Mouse (Mus musculus): ENCODE measurements around the gene Stard10. TPM values are rescaled to one million over a fixed set of nuclear protein-coding genes. Genes with fewer than 3 reads are reported as not detected.

Stard10 gene
- polyA plus RNA-seq, 1 experiment from 2014 or later: 7.0 TPM

DNA sequence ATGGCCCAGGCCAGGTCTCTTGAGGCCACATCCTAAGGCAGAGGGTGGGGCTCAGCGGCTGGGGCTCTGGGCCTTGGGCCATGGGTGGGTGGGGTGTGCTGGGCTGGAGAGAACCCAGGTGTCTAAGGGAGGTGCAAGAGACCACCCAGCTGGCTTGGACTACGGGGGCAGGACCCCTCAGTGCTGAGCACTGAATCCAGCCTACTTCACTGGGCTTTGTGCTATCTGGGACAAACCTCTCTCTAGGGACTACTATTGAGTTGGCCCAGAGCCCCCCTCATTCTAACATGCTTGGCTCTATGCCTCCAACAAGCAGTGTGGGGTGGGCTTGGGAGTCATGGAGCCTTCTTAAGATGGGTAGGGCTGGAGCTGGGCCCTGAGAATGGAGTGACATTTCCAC lies 78.6 kb downstream of the Stard10 start:
- WGBS: 78% methylated on average over 2 of the region's 2 CpGs
- no peaks in the 10 kb centered on the region for H3K9me3 ChIP-seq (ENCODE audit: control insufficient read depth, low read length)
- no peaks in the 10 kb centered on the region; the same call in 1 of the 2 replicates for H3K4me1 ChIP-seq (ENCODE audit: control insufficient read depth, insufficient read depth, low read length)
- no peak overlapping the region for H3K27ac ChIP-seq (ENCODE audit: low read depth, low read length)
- DNase-seq (ENCODE audit: low spot score) (no peak), ATAC-seq (ENCODE audit: insufficient read depth, low FRiP score, low TSS enrichment) (no peak)
- no peak overlapping the region for H3K4me2 ChIP-seq (ENCODE audit: low read depth)
- no peaks in the 10 kb centered on the region for H3K27me3 ChIP-seq (ENCODE audit: control insufficient read depth, insufficient read depth, low read length)
- no peaks in the 10 kb centered on the region for H3K36me3 ChIP-seq (ENCODE audit: control insufficient read depth, insufficient read depth, low read length)
- H3K4me3 ChIP-seq (ENCODE audit: low read depth, low read length): no peak overlapping the region
- no peak overlapping the region for H3K9ac ChIP-seq (ENCODE audit: low read length)

Other genes starting within 250 kb of the Stard10 start
- gene Fchsd2, start 224.2 kb upstream of the Stard10 start, polyA plus RNA-seq (2014; fragmentation: Nextera tagmentation; extraction: Ambion mirVana): 22.5 and 28.5 TPM in 2 replicates
- gene Atg16l2, start 14.8 kb upstream of the Stard10 start, polyA plus RNA-seq (2014; fragmentation: Nextera tagmentation; extraction: Ambion mirVana): 7.2 and 9.5 TPM in 2 replicates
- gene Arap1, start 31.0 kb downstream of the Stard10 start, polyA plus RNA-seq (2014; fragmentation: Nextera tagmentation; extraction: Ambion mirVana): 11.2 and 12.3 TPM in 2 replicates
- gene Gm45837, start 93.8 kb downstream of the Stard10 start, polyA plus RNA-seq (2014; fragmentation: Nextera tagmentation; extraction: Ambion mirVana): not detected in 2 replicates
- gene Pde2a, start 104.6 kb downstream of the Stard10 start, polyA plus RNA-seq (2014; fragmentation: Nextera tagmentation; extraction: Ambion mirVana): 23.2 and 26.2 TPM in 2 replicates